23 mouse cellular contexts compared by ENCODE assay signal in the genomic region with DNA sequence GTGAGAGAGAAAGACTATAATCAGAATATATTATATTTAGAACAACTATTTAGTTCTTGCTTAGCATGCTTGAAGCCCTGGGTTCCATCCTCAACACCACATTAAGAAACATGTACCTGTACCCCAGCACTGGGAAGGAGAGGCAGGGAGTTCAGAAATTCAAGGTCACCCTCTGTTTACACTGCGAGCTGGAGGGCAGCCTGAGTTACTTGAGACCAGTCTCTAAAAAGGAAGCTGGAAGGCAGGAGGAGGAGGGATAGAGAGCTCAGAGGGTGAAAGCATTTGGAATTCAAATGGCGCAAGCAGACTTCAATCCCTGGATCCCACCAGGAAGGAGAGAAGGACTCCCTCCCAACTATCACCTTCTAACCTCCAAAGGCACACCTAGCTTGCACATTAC. TPM values are rescaled to one million over a fixed set of nuclear protein-coding genes. Genes with fewer than 3 reads are reported as not detected.
DNase-seq lines count a peak whose midpoint lies in the region; ATAC-seq and TF ChIP-seq lines count a peak whose summit lies in the region.
"Had no signal": no experiment of that assay in that cellular context is flagged by ENCODE, and none has a peak within 500 bp of the region (broad histone marks: within the 10 kb centered on the region; RNA-seq: fewer than 3 reads in every experiment).

No protein-coding gene starts in this region.

- intact Hi-C loops in gastrocnemius, postnatal 36 days (cut with DNase I): no loop called here

- 57% methylated on average over 2 of the region's 2 CpGs for WGBS in liver, postnatal 0 days (ENCODE audit: insufficient replicate concordance)

- no peak overlapping the region for H3K4me2 ChIP-seq in liver, postnatal 0 days (ENCODE audit: low read depth, low read length)
- H3K4me2 ChIP-seq: embryonic facial prominence, embryonic 12.5 days; neural tube, embryonic 12.5 days had no signal

- TF ChIP-seq POLR2A in ES-Bruce4 (IDR thresholded peaks at IDR 0.05; ENCODE audit: insufficient read depth, low read length): no peak

- DNase-seq in gastrocnemius, adult 18-20 months (ENCODE audit: low spot score): peak; percentile 56
- no peak for DNase-seq in gastrocnemius, postnatal 36 days
- peak; percentile 45 for DNase-seq in kidney, postnatal 14 days
- DNase-seq in kidney, adult 18-20 months: no peak
- no peak for DNase-seq in liver, postnatal 0 days
- DNase-seq in spleen, postnatal 36 days (ENCODE audit: low spot score in 2 of 2): no peak
- no peak for DNase-seq in layer of hippocampus, adult 18-20 months (ENCODE audit: low spot score in 2 of 2)
- DNase-seq: forebrain, postnatal 0 days; gastrocnemius, postnatal 14 days had no signal

- H3K4me1 ChIP-seq in ES-Bruce4 (ENCODE audit: control insufficient read depth, insufficient read depth, low read length): no peaks in the 10 kb centered on the region
- peaks cover 17% of the 10 kb centered on the region; the same call in 1 of the 2 replicates for H3K4me1 ChIP-seq in liver, postnatal 0 days (ENCODE audit: insufficient read depth)
- H3K4me1 ChIP-seq: embryonic facial prominence, embryonic 12.5 days; neural tube, embryonic 12.5 days had no signal

- no peaks in the 10 kb centered on the region for H3K36me3 ChIP-seq in ES-Bruce4 (ENCODE audit: control insufficient read depth, insufficient read depth, low read length, poor library complexity, severe bottlenecking)
- no peaks in the 10 kb centered on the region for H3K36me3 ChIP-seq in liver, postnatal 0 days (replicated peaks; ENCODE audit: insufficient read depth, low read length)
- H3K36me3 ChIP-seq: embryonic facial prominence, embryonic 12.5 days; neural tube, embryonic 12.5 days had no signal

- no peak for ATAC-seq in liver, postnatal 0 days
- ATAC-seq: forebrain, postnatal 0 days; inflammation-experienced regulatory T-cells, adult 6 months had no signal

- no peaks in the 10 kb centered on the region for H3K27me3 ChIP-seq in ES-Bruce4 (ENCODE audit: control insufficient read depth, insufficient read depth, low read length, poor library complexity, severe bottlenecking)
- no peaks in the 10 kb centered on the region for H3K27me3 ChIP-seq in liver, postnatal 0 days (ENCODE audit: insufficient read depth, low read length)
- H3K27me3 ChIP-seq: embryonic facial prominence, embryonic 12.5 days; neural tube, embryonic 12.5 days had no signal

- TF ChIP-seq EP300 in ES-Bruce4 (IDR thresholded peaks at IDR 0.05; ENCODE audit: insufficient read depth, low read depth, low read length): peak; percentile 97
- TF ChIP-seq EP300 in liver, postnatal 0 days (IDR thresholded peaks at IDR 0.05; ENCODE audit: low read depth): no peak

- no peak overlapping the region for H3K4me3 ChIP-seq in ES-Bruce4 (ENCODE audit: low read depth, low read length)
- H3K4me3 ChIP-seq in liver, postnatal 0 days (ENCODE audit: low read depth, low read length): no peak overlapping the region
- H3K4me3 ChIP-seq: embryonic facial prominence, embryonic 12.5 days; neural tube, embryonic 12.5 days had no signal

- no peaks in the 10 kb centered on the region for H3K9me3 ChIP-seq in ES-Bruce4 (replicated peaks; ENCODE audit: control insufficient read depth, insufficient read depth, low read length, poor library complexity, severe bottlenecking)
- no peaks in the 10 kb centered on the region for H3K9me3 ChIP-seq in liver, postnatal 0 days (ENCODE audit: low read length)
- H3K9me3 ChIP-seq: embryonic facial prominence, embryonic 12.5 days; neural tube, embryonic 12.5 days had no signal

- no peak overlapping the region for H3K9ac ChIP-seq in ES-Bruce4 (ENCODE audit: low read depth, poor library complexity, severe bottlenecking)
- H3K9ac ChIP-seq in liver, postnatal 0 days (replicated peaks): no peak overlapping the region
- H3K9ac ChIP-seq: embryonic facial prominence, embryonic 12.5 days; forebrain, postnatal 0 days; liver, embryonic 14.5 days; neural tube, embryonic 12.5 days had no signal

- TF ChIP-seq CTCF in ES-Bruce4 (IDR thresholded peaks at IDR 0.05; ENCODE audit: low read depth, low read length): no peak
- no peak for TF ChIP-seq CTCF in liver, postnatal 0 days (IDR thresholded peaks at IDR 0.05; ENCODE audit: low read depth)

- peak overlapping the region; percentile 91 for H3K27ac ChIP-seq in ES-Bruce4 (ENCODE audit: insufficient read depth, low read length)
- 0 out of 2 replicates have a peak overlapping the region, but pooled peaks have one; percentile 49 for H3K27ac ChIP-seq in liver, postnatal 0 days (ENCODE audit: low read depth)
- H3K27ac ChIP-seq: embryonic facial prominence, embryonic 12.5 days; liver, embryonic 14.5 days; neural tube, embryonic 12.5 days had no signal

RNA-seq across cellular contexts. Expression of a gene that starts 12.7 kb away (rescaled TPM):
- 10 to 100 TPM; 10.0 to 12.9 TPM for total RNA-seq in gastrocnemius, adult 18-20 months (2021)
- total RNA-seq in gastrocnemius, postnatal 36 days (2021): 10 to 100 TPM in 1 of 2 experiments, 1 to 10 TPM in 1; 9.5 to 10.6 TPM
- 26.7 and 32.5 TPM in 2 replicates for polyA plus RNA-seq in ES-Bruce4 (2011; ENCODE audit: insufficient read depth, insufficient read length, low read depth, missing spikeins)
- 10.7 and 13.6 TPM in 2 replicates for polyA plus RNA-seq in liver, postnatal 0 days (2015; fragmentation: Nextera tagmentation; extraction: Ambion mirVana)
- total RNA-seq in layer of hippocampus, adult 18-20 months (2021): 10 to 100 TPM; 12.2 to 13.4 TPM

RNA-seq across cellular contexts. Expression of a gene that starts 12.9 kb away (rescaled TPM):
- total RNA-seq in gastrocnemius, adult 18-20 months (2021): 100 to 1,000 TPM; 117 to 119 TPM
- total RNA-seq in gastrocnemius, postnatal 36 days (2021): 100 to 1,000 TPM in 1 of 2 experiments, 10 to 100 TPM in 1; 99.3 to 134 TPM
- polyA plus RNA-seq in ES-Bruce4 (2011; ENCODE audit: insufficient read depth, insufficient read length, low read depth, missing spikeins): 285 and 305 TPM in 2 replicates
- 159 and 163 TPM in 2 replicates for polyA plus RNA-seq in liver, postnatal 0 days (2015; fragmentation: Nextera tagmentation; extraction: Ambion mirVana)
- 100 to 1,000 TPM; 279 to 296 TPM for total RNA-seq in layer of hippocampus, adult 18-20 months (2021)

RNA-seq across cellular contexts. Expression of a gene that starts 57.6 kb away (rescaled TPM):
- not detected for total RNA-seq in gastrocnemius, adult 18-20 months (2021)
- total RNA-seq in gastrocnemius, postnatal 36 days (2021): not detected
- polyA plus RNA-seq in ES-Bruce4 (2011; ENCODE audit: insufficient read depth, insufficient read length, low read depth, missing spikeins): 3.5 and 5.7 TPM in 2 replicates
- polyA plus RNA-seq in liver, postnatal 0 days (2015; fragmentation: Nextera tagmentation; extraction: Ambion mirVana): 5.8 and 5.9 TPM in 2 replicates
- total RNA-seq in layer of hippocampus, adult 18-20 months (2021): not detected
- total RNA-seq: adrenal gland, postnatal 4 days; forebrain, postnatal 0 days; hematopoietic stem cell, adult 5-6 weeks; layer of hippocampus, postnatal 10 days; left cerebral cortex, postnatal 14 days; megakaryocyte-erythroid progenitor cell, adult 5-6 weeks; midbrain, postnatal 0 days had no signal
- polyA plus RNA-seq: embryonic facial prominence, embryonic 12.5 days; forebrain, postnatal 0 days; heart, embryonic 14.5 days; inflammation-experienced regulatory T-cells, adult 6 months; midbrain, postnatal 0 days; neural tube, embryonic 12.5 days; small intestine, adult 2 months; stomach, embryonic 14.5 days had no signal

Comparison
In these comparisons a context has a peak if more than half of its experiments do, and no peak if none do; other contexts are left out.
1. DNase-seq: peak in gastrocnemius, adult 18-20 months (single experiment) and kidney, postnatal 14 days (single experiment); none in gastrocnemius, postnatal 36 days (0 of 2), kidney, adult 18-20 months (single experiment), liver, postnatal 0 days (single experiment), spleen, postnatal 36 days (0 of 2) and layer of hippocampus, adult 18-20 months (0 of 2).